Mouse (Mus musculus) hindlimb bud, embryonic 11.5 days (tissue): ENCODE data around the gene Ap2b1.
"Not testable (repeated sequence)": the region's sequence is repeated elsewhere in the genome, so short reads cannot be mapped to it uniquely, and the experiment has no call there.

ENCODE experiments used
- DNase-seq: peaks from one replicate; pipeline ENCODE4 v3.0.0-alpha.2; 2012; ENCODE audit warnings: low read depth, low spot score; ENCODE audit errors: extremely low spot score

The Ap2b1 gene

DNA sequence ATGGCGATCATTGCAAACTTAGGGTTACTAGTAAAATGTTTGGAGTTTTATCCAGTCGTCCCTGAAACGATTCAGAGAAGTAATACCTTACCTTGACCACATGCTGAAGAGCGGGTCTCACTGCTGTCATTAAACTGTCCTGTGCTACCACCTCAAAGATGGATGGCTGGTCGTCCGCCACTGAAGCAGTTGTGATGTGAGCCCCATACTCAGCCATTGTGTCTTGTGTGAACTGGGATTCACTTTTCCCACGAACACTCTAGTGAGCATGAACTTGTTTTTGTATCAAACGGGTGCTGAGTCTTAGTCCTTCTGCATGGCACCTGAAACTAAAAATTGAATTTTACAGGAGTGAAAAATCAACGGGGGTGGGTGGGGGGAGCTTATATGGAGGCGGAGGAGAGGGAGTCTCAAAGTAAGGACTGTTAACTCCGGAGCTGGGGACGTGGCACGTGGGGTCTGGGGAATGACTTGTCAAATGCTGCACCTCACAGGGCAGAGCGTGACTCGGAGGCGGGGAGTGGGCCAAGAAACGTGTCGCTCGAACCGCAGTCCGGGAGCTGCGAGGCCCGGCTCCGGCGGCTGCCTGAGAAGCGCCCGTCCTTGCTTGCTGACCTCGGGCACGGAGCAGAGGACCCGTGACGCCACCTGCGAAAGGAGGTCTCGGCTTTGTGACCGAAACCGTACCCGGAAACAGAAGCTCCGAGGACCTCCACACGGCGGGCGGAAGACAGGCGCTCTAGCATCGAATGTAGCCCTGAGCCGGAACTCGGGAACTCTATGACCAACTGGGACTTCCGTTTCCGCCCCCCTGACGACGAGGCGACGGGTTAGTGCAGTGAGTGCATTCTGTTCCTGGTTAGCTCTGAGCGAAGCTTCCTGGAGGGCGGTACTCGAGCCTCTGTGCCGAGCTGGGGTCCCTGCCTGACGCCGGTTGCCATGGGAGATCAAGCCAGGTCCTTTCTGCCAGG is at the start of gene Ap2b1:
TSS of gene Ap2b1 (plus strand) at position 800 of the 971 bp plus-strand sequence.
- DNase-seq = peak; percentile 79

DNA sequence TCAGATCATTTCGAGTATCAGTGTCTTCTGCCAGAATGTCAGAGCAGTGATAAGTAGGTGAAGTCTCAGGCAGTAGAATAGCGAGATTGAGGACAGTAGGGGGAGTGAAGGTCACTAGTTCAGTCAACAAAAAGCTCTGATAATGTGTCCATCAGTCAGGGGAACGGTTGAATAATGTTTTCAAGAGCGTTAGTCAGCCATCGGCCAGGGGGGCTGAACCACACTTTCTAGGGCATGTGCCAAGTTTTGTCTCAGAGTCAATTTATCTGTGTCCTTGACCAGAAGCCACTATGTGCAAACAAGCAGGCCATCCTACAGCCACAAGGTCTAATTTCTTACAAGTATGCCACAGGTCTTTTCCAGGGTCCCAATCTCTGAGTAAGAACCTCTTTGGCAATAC is 41.6 kb upstream of the Ap2b1 start:
- not testable (repeated sequence) for DNase-seq

DNA sequence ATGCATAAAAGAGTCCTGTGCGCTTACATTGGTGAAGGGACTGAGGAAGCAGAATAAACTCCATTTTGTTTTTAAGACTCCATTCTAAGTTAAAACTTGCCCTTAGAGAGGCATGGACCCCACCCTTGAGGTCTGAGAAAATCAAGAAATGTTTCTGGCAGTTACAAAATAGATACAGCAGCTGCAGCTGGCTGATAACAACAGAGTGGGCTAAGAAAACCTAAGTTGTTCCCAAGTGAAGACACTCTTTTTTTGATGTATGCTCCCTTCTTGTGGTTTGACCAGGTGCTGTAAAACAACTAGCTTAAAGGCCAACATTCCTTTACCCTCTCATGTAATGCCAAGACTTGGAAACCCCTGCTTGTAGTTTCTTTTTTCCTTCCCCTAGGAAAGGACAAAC is 36.2 kb upstream of the Ap2b1 start:
- DNase-seq = no peak

- no peak for DNase-seq
Observed at GRCm38 (mm10) chr11:83263146-83263545, 35.7 kb upstream of the Ap2b1 start.

DNA sequence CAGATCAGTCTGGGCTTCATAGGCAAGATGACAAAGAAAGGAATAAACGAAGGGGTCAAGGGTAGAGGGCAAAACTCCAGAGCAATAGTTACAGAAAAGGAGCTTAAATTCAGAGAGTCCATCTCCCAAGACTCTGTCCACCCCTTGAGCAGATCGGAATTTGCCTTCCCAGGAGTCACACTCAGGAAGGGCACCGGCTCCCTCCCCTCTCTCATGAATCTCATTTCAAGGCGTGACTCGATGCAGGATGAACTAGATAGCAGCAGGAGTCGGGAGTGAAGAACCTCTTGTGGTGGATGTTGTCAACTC is 28.0 kb upstream of the Ap2b1 start:
- DNase-seq = no peak

DNA sequence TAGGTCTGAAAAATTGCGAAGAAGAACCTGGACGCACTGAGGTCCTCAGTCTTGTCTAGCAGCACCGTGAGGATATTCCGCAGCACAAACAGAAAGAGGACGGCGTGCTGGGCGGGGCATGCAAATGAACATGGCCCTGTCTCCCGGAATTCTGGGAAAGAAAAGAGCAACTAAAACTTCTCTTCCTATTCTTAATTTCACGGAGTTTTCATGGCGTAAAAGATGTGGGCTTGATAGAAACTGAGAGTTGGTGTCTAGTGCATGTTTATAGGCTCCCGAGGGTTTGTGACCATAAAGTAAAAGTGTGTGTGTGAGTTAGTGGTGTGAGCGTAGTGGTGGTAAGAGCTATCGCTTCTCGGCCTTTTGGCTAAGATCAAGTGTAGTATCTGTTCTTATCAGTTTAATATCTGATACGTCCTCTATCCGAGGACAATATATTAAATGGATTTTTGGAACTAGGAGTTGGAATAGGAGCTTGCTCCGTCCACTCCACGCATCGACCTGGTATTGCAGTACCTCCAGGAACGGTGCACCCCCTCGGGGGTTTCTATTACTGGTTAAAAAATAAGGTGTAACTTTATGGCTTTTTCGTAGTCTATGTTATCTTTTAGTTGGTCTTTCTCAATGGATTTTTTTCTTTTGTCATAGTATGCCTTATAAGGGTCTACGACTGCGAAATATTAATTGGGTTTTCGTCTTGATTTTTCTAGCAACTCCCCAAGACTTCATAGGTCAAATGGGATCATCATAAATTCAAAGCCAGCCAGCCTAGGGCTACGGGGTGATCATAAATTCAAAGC is 27.5 kb upstream of the Ap2b1 start:
- peak; percentile 91 for DNase-seq

- no peak for DNase-seq
Observed at GRCm38 (mm10) chr11:83271951-83272843, 26.6 kb upstream of the Ap2b1 start.

GRCm38 (mm10) chr11:83276251-83276650 is 22.6 kb upstream of the Ap2b1 start:
- DNase-seq = no peak

- DNase-seq = no peak
Observed at GRCm38 (mm10) chr11:83279024-83279423, 19.8 kb upstream of the Ap2b1 start.

DNA sequence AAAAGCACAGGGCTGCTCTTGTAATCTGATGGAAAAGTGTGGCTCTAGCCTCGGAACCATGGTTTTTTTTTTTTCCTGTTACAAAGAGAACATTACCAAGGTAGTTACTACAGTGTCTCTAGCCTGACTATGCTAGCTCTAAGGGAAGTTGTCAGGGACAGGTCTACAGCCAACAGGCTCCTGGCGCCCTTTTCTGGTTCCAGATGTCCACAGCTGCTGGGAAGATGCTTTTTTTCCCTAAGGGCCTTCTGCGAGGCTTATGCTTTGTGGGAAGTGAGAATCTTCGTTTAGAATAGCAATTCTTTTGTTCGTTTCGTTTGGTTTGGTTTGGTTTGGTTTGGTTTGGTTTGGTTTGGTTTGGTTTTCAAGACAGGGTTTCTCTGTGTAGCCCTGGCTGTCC is 19.1 kb upstream of the Ap2b1 start:
- DNase-seq = no peak

- no peak for DNase-seq
Observed at GRCm38 (mm10) chr11:83282084-83282483, 16.7 kb upstream of the Ap2b1 start.

DNA sequence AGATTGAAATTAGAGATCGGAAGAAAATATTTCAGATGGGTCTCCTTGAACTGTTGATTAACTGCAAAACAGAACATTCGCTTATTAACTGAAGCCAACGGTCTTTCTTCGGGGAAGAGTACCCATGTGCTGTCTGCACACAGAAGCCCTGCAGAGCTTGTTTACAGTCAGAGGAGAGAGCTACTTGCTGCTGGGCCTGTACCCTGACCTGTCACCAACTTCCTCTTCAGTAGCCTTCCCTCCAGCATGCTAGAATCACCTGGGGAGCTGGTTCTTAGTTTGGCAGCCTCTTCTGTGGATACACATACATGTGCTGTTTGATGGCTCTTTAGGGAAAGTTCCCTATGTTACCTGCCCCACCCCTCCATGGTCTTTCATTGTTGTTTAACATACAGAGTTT is 13.2 kb upstream of the Ap2b1 start:
- DNase-seq = no peak

DNA sequence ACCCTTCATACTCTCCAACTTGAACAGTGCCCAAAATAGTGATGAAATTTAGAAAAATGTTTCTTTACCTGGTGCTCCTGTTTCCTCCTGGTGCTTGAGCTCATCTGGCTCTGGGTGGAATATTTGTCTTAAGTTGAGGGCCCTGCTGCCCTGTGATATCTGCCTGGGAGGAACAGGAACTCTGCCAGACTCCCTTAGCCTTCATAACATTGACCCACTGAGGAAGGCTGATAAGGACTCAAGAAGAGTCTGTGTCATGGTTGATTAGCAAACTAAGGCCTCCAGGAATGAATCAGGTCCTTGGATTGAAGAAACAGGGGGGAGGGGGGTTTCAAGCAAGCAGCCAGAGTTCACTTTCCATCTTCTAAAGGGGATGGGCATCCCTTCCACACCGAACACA is 12.3 kb upstream of the Ap2b1 start, which contains the start of gene Slfn14:
TSS of gene Slfn14 (minus strand) at position 161 of the 400 bp plus-strand sequence.
- no peak for DNase-seq

DNA sequence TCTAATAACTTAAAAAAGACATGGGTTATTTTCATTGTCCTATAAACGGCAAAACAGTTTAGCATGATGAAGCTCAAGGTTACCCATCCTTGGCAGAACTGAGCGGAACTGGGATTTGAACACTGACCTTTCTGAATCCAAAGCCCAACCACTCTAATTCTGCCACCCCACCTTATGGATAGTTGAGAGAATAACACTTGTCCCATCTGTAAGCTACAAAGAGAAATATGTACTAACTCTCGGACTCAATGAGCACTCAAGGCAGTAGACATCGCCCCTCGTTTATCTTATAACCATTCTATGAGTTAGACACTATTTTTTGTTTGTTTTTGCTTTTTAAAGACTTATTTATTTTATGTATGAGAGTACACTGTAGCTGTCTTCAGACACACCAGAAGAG is 9.8 kb upstream of the Ap2b1 start:
- DNase-seq = no peak

- DNase-seq = no peak
Observed at GRCm38 (mm10) chr11:83289633-83290032, 9.2 kb upstream of the Ap2b1 start.

DNA sequence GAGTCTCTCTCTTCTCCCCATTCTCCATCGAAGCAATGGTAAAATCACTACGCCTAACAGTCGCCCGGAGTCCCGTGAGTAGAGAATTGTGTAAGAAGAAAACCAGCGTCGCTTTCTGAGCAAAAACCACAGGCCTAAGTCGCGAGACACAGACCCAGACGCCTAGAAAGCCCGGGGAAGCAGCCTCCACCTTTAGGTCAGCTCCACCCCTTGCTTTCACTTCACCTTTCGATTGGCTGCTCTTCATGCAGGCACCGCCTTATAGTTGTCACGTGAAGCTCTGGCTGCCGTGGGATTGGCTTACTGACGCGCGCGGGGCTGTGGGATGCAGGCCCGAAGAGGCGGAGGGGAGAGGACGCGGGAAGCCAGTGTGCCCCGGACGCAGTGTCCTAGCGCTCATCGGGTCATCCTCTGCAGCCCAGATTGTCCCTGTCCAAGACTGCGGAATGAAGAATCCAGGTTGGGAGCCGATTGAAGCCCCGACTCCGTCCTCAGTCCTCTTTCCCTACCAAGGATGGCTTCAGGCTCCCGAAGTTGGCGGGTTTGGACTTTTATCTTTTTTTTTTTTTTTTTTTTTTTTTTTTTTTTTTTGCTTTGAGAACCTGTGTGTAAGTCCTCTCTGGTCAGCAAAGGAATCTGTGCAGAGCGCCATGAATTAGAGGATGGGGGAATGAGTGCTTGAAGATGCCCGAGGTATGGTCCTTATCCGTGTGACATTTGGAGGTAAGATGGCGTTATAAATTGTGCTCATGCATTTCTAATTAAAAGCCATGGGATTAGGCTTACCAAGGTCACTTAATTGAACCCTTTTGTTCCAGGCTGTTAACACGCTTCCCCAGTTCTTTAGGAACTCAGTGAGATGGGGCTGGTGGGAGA is 7.2 kb upstream of the Ap2b1 start:
- DNase-seq = no peak

GRCm38 (mm10) chr11:83292251-83292587 is 6.6 kb upstream of the Ap2b1 start:
- no peak for DNase-seq

DNA sequence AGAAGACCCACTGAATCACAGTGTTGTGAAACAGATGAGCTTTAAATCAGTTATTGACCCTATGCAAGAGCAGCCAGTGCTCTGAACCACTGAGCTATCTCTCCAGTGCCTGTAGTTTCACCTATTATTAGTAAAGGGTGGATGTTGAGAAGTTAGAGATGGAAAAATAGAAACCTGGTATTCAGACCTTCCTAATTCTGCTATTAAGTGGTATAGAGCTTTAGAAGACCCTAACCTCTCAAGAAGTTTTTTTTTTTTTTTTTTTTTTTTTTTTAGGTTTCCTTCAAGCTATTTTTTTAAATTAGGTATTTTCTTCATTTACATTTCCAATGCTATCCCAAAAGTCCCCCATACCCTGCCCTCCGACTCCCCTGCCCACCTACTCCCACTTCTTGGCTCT is 5.6 kb upstream of the Ap2b1 start:
- DNase-seq = no peak

DNA sequence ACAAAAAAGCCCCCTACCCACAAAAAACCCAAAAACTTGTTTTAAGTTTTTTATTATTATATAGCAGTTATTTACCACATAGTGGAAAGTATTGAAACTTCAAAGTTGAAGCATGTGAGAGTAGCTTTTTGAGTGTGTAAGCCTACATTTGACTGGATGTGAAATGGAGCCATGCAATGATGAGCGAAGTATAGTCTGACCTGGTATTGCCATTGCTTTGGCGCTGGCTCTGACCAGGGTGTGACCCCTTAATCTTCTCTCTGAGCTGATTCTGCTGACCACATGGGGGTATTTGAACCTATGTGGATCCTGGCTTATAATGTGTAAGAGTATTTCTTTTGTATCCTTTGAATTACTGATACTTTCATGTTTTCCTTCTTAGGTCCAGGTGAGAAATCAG is 4.7 kb upstream of the Ap2b1 start:
- no peak for DNase-seq

DNA sequence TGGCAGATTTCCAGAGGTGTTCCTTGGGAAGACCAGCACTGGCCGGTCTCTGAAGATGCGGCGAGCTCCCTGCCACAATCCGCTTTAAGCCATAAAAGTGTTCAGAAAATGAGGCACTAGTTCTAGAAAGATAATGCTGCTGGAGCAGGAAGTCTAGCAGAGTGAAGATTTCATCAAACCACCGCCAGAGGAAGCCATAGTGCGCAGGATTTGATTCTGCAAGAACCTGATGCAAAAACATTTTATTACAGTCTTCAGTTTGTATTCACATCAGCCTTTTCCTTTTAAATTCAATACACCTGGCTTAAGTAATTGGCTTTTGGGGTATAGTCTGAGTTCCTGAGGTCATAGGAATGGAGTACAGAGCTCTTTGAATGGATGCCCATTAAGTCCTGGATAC is 1.0 kb upstream of the Ap2b1 start:
- DNase-seq = no peak
